Mouse (Mus musculus) thymus, adult 2 months (tissue): ENCODE measurements around the gene Itgb4.

Source experiments
- CTCF ChIP-seq: fragments of 200-500 bp; IDR thresholded peaks from 2 replicates; pipeline ENCODE4 v1.5.1; 2012; ENCODE audit warnings: mild to moderate bottlenecking, control low read depth, low read length, moderate library complexity, borderline replicate concordance; ENCODE audit not compliant: control insufficient read depth, poor library complexity, insufficient read depth; ENCODE audit errors: extremely low read depth
- POLR2A ChIP-seq: fragments of 200-500 bp; IDR thresholded peaks from 2 replicates; pipeline ENCODE4 v1.6.1; 2012; ENCODE audit warnings: mild to moderate bottlenecking, low read length, control low read depth, moderate library complexity; ENCODE audit not compliant: control insufficient read depth, poor library complexity, insufficient read depth; ENCODE audit errors: extremely low read depth

- TF ChIP-seq CTCF (no peak), POLR2A (no peak)
These were observed 45.5 kb upstream of the Itgb4 start for GRCm38 (mm10) chr11:115929031-115929430.
